Mouse (Mus musculus) E14TG2a.4 (cell line): ENCODE data around the gene Gm49342.

Source experiments
- CTCF ChIP-seq: conservative IDR thresholded peaks from 2 replicates; pipeline ENCODE4 v1.5.1; 2014; ENCODE audit warnings: low read length
- NANOG ChIP-seq: IDR thresholded peaks from 2 replicates; pipeline ENCODE4 v1.6.1; 2014; ENCODE audit warnings: borderline replicate concordance, low read length, mixed read lengths
- POU5F1 ChIP-seq: IDR thresholded peaks from 2 replicates; pipeline ENCODE4 v1.6.1; 2014; ENCODE audit warnings: low read length, borderline replicate concordance

DNA sequence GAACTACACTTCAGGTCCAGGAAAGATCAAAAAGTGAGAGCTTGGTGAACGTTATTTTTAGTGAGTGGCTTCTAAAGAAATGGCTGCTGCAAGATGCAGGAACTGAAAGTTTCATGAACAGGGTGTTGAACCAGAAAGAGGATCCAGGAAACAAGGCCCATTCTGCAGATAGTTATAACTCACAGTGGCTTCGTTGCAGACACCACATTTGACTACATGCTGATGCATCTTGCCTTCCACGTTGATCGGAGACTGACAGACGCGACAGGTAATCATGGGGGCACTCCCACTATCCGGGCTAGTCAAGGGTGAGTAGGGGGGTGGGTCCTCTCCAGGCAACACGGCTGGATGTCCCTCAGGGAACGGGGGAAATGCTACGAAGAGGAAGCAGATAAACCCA lies 14.4 kb upstream of the Gm49342 start:
- TF ChIP-seq CTCF (no peak), NANOG (no peak), POU5F1 (no peak)
